Mouse (Mus musculus): ENCODE data around the gene Fbxo28.

The Fbxo28 gene

GRCm38 (mm10) chr1:182340821-182341781 is at the start of gene Fbxo28:
Gene Fbxo28, minus strand, starts transcription at chr1:182341629.
- peak; percentile 88 for DNase-seq (ENCODE audit: low spot score)

- no peak for DNase-seq (ENCODE audit: low spot score)
These were observed 47.3 kb upstream of the Fbxo28 start for GRCm38 (mm10) chr1:182388729-182389128.

- no peak for DNase-seq (ENCODE audit: low spot score)
These were observed 45.0 kb upstream of the Fbxo28 start for GRCm38 (mm10) chr1:182386449-182386848.

GRCm38 (mm10) chr1:182383096-182383495 is 41.7 kb upstream of the Fbxo28 start:
- DNase-seq (ENCODE audit: low spot score), result peak; percentile 62

GRCm38 (mm10) chr1:182381327-182381726 is 39.9 kb upstream of the Fbxo28 start:
- no peak for DNase-seq (ENCODE audit: low spot score)

- DNase-seq (ENCODE audit: low spot score), result no peak
These were observed 39.3 kb upstream of the Fbxo28 start for GRCm38 (mm10) chr1:182380683-182381082.

- DNase-seq (ENCODE audit: low spot score), result no peak
These were observed 37.4 kb upstream of the Fbxo28 start for GRCm38 (mm10) chr1:182378876-182379275.

GRCm38 (mm10) chr1:182378205-182378835 is 36.9 kb upstream of the Fbxo28 start:
- no peak for DNase-seq (ENCODE audit: low spot score)

GRCm38 (mm10) chr1:182377519-182377918 is 36.1 kb upstream of the Fbxo28 start:
- DNase-seq (ENCODE audit: low spot score), result no peak

GRCm38 (mm10) chr1:182376826-182377225 is 35.4 kb upstream of the Fbxo28 start:
- DNase-seq (ENCODE audit: low spot score), result no peak

GRCm38 (mm10) chr1:182376221-182376620 is 34.8 kb upstream of the Fbxo28 start:
- DNase-seq (ENCODE audit: low spot score), result peak; percentile 87

- DNase-seq (ENCODE audit: low spot score), result no peak
These were observed 30.5 kb upstream of the Fbxo28 start for GRCm38 (mm10) chr1:182371891-182372290.

- DNase-seq (ENCODE audit: low spot score), result no peak
These were observed 28.0 kb upstream of the Fbxo28 start for GRCm38 (mm10) chr1:182369435-182369834.

- DNase-seq (ENCODE audit: low spot score), result no peak
These were observed 27.4 kb upstream of the Fbxo28 start for GRCm38 (mm10) chr1:182368782-182369181.

GRCm38 (mm10) chr1:182368309-182368708 is 26.9 kb upstream of the Fbxo28 start:
- DNase-seq (ENCODE audit: low spot score), result no peak

- no peak for DNase-seq (ENCODE audit: low spot score)
These were observed 22.4 kb upstream of the Fbxo28 start for GRCm38 (mm10) chr1:182363683-182364404.

- DNase-seq (ENCODE audit: low spot score), result no peak
These were observed 21.3 kb upstream of the Fbxo28 start for GRCm38 (mm10) chr1:182362703-182363102.

GRCm38 (mm10) chr1:182358133-182358532 is 16.7 kb upstream of the Fbxo28 start:
- no peak for DNase-seq (ENCODE audit: low spot score)

GRCm38 (mm10) chr1:182354504-182355147 is 13.2 kb upstream of the Fbxo28 start:
- no peak for DNase-seq (ENCODE audit: low spot score)

GRCm38 (mm10) chr1:182349557-182349956 is 8.1 kb upstream of the Fbxo28 start:
- DNase-seq (ENCODE audit: low spot score), result no peak

GRCm38 (mm10) chr1:182346491-182346890 is 5.1 kb upstream of the Fbxo28 start:
- DNase-seq (ENCODE audit: low spot score), result no peak

- DNase-seq (ENCODE audit: low spot score), result no peak
These were observed 4.4 kb upstream of the Fbxo28 start for GRCm38 (mm10) chr1:182345857-182346256.

Measured in retina, embryonic 14.5 days (tissue).